Mouse (Mus musculus) embryonic facial prominence, embryonic 11.5 days (tissue): ENCODE results near the gene Cwf19l1. TPM values are rescaled to one million over a fixed set of nuclear protein-coding genes. Genes with fewer than 3 reads are reported as not detected.
A peak's percentile ranks its signal among the peaks of the same experiment; 100 is the strongest.
"Not testable (repeated sequence)": the region's sequence is repeated elsewhere in the genome, so short reads cannot be mapped to it uniquely, and the experiment has no call there.

Source experiments
- ATAC-seq: fragments of 200-750 bp; cut with Nextera tagmentation; replicated peaks from 2 replicates; pipeline ENCODE4 v1.8.0; 2017; ENCODE audit warnings: low read depth; ENCODE audit not compliant: insufficient number of reproducible peaks, low FRiP score, low TSS enrichment
- DNase-seq: peaks from one replicate; pipeline ENCODE4 v3.0.0-alpha.2; 2015; ENCODE audit warnings: low spot score
- H3K27ac ChIP-seq: fragments of 300-500 bp; sonication (generic); replicated peaks from 2 replicates; pipeline ENCODE4 v1.5.1; 2014; ENCODE audit warnings: mild to moderate bottlenecking, low read depth, low read length, control low read depth
- H3K27me3 ChIP-seq: fragments of 300-500 bp; sonication (generic); 2 replicates; pipeline ENCODE4 v1.6.1; 2014; ENCODE audit warnings: mild to moderate bottlenecking, low read length, moderate library complexity, mixed read lengths; ENCODE audit not compliant: control insufficient read depth, insufficient read depth
- H3K36me3 ChIP-seq: fragments of 300-500 bp; sonication (generic); replicated peaks from 2 replicates; pipeline ENCODE4 v1.6.1; 2014; ENCODE audit warnings: low read depth, mild to moderate bottlenecking, low read length, moderate library complexity, mixed read lengths; ENCODE audit not compliant: control insufficient read depth, insufficient read depth
- H3K4me1 ChIP-seq: fragments of 300-500 bp; sonication (generic); 2 replicates; pipeline ENCODE4 v1.6.1; 2014; ENCODE audit warnings: low read length, mixed read lengths; ENCODE audit not compliant: control insufficient read depth, insufficient read depth
- H3K4me2 ChIP-seq: fragments of 300-500 bp; sonication (generic); 2 replicates; pipeline ENCODE4 v1.6.1; 2014; ENCODE audit warnings: low read depth, mild to moderate bottlenecking, control low read depth, low read length, moderate library complexity
- H3K4me3 ChIP-seq: fragments of 300-500 bp; sonication (generic); 2 replicates; pipeline ENCODE4 v1.5.1; 2014; ENCODE audit warnings: low read depth, low read length, control low read depth
- H3K9ac ChIP-seq: fragments of 300-500 bp; sonication (generic); replicated peaks from 2 replicates; pipeline ENCODE4 v1.6.1; 2014; ENCODE audit warnings: mild to moderate bottlenecking, control low read depth, low read length
- H3K9me3 ChIP-seq: fragments of 300-500 bp; sonication (generic); replicated peaks from 2 replicates; pipeline ENCODE4 v1.6.1; 2016; ENCODE audit warnings: mild to moderate bottlenecking, low read length, inconsistent platforms, mixed read lengths; ENCODE audit not compliant: control insufficient read depth
- WGBS: fragments of 180-500 bp; shearing (Covaris S2); extraction: QIAGEN DNeasy Blood & Tissue Kit; methylation state at CpG from one replicate; pipeline ENCODE4 v1.1.7; 2014; 5-methylcytosine and 5-hydroxymethylcytosine counted together
- polyA plus RNA-seq: library from polyadenylated mRNA; unstranded; fragments of >200 nt; fragmentation: Nextera tagmentation; extraction: Ambion mirVana; gene quantifications from 2 replicates; pipeline ENCODE4 v1.2.1, GENCODE M21; 2014

Gene Cwf19l1
- polyA plus RNA-seq, 1 experiment from 2014 or later = 47.3 TPM

GRCm38 (mm10) chr19:44132917-44133316, 2.8 kb downstream of the Cwf19l1 start:
- H3K4me3 ChIP-seq = no peak overlapping the region
- no peak overlapping the region for H3K9ac ChIP-seq
- no peak overlapping the region for H3K27ac ChIP-seq
- no peaks in the 10 kb centered on the region for H3K4me1 ChIP-seq
- no peaks in the 10 kb centered on the region for H3K27me3 ChIP-seq
- no peaks in the 10 kb centered on the region for H3K9me3 ChIP-seq
- ATAC-seq (no peak), DNase-seq (no peak)
- peaks cover 3% of the 10 kb centered on the region for H3K36me3 ChIP-seq
- H3K4me2 ChIP-seq = no peak overlapping the region
- 92% methylated on average over 5 of the region's 5 CpGs for WGBS

DNA sequence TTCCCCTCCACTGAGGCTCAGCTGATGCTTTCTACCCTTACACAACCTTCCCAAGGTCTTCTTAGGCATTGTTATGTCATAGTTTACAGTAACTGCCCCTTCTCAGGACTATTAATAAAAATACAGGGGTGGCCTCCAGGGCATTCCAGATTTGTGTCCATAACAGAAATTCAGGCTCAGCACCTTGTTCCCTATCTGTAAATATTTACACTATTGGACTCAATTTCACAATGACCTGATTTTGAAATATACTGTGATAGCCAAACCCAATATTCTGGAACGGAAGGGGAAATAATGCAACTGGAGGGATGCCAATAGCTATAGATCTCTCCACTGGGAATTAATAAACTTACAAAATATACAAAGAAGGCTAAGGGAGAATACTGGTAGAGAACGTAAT, 7.1 kb downstream of the Cwf19l1 start:
- no peaks in the 10 kb centered on the region for H3K9me3 ChIP-seq
- WGBS = 97% methylated on average over 2 of the region's 2 CpGs

GRCm38 (mm10) chr19:44127729-44128497, 7.8 kb downstream of the Cwf19l1 start:
- ATAC-seq = no peak
- no peaks in the 10 kb centered on the region for H3K9me3 ChIP-seq
- peaks cover 5% of the 10 kb centered on the region for H3K36me3 ChIP-seq

More for the DNA sequence above, 7.1 kb downstream of the Cwf19l1 start:
- Histone ChIP-seq H3K9ac (no peak overlapping the region), H3K4me2 (no peak overlapping the region), H3K27ac (no peak overlapping the region), H3K4me3 (no peak overlapping the region), H3K36me3 (peaks cover 3% of the 10 kb centered on the region), H3K4me1 (no peaks in the 10 kb centered on the region), H3K27me3 (no peaks in the 10 kb centered on the region)
- ATAC-seq (no peak), DNase-seq (no peak)

GRCm38 (mm10) chr19:44121137-44121536, 14.5 kb downstream of the Cwf19l1 start:
- Histone ChIP-seq H3K4me3 (no peak overlapping the region), H3K4me1 (no peaks in the 10 kb centered on the region), H3K9ac (no peak overlapping the region), H3K36me3 (peaks cover 3% of the 10 kb centered on the region), H3K9me3 (no peaks in the 10 kb centered on the region), H3K27me3 (no peaks in the 10 kb centered on the region), H3K4me2 (no peak overlapping the region), H3K27ac (no peak overlapping the region)
- ATAC-seq (no peak), DNase-seq (no peak)
- WGBS = 91% methylated on average over 7 of the region's 7 CpGs

More at GRCm38 (mm10) chr19:44127729-44128497, 7.8 kb downstream of the Cwf19l1 start:
- no peak overlapping the region for H3K4me3 ChIP-seq
- no peaks in the 10 kb centered on the region for H3K27me3 ChIP-seq
- H3K27ac ChIP-seq = no peak overlapping the region
- H3K4me2 ChIP-seq = no peak overlapping the region
- no peak overlapping the region for H3K9ac ChIP-seq
- H3K4me1 ChIP-seq = no peaks in the 10 kb centered on the region
- DNase-seq = no peak
- WGBS = 94% methylated on average over 10 of the region's 10 CpGs

- not testable (repeated sequence) for DNase-seq, H3K4me1 ChIP-seq, H3K27me3 ChIP-seq, H3K4me3 ChIP-seq, ATAC-seq, H3K9ac ChIP-seq, H3K27ac ChIP-seq, H3K36me3 ChIP-seq, H3K4me2 ChIP-seq, H3K9me3 ChIP-seq
- 88% methylated on average over 7 of the region's 9 CpGs for WGBS
Measured at GRCm38 (mm10) chr19:44120686-44121085, 15.0 kb downstream of the Cwf19l1 start.

- no peaks in the 10 kb centered on the region for H3K9me3 ChIP-seq
- no peak for ATAC-seq
- H3K4me3 ChIP-seq = no peak overlapping the region
- H3K27ac ChIP-seq = no peak overlapping the region
- DNase-seq = no peak
- no peak overlapping the region for H3K4me2 ChIP-seq
- H3K9ac ChIP-seq = no peak overlapping the region
- H3K27me3 ChIP-seq = no peaks in the 10 kb centered on the region
- no peaks in the 10 kb centered on the region for H3K4me1 ChIP-seq
- peaks cover 3% of the 10 kb centered on the region for H3K36me3 ChIP-seq
Measured at GRCm38 (mm10) chr19:44117793-44118192, 17.9 kb downstream of the Cwf19l1 start.

GRCm38 (mm10) chr19:44111706-44112105, 24.0 kb downstream of the Cwf19l1 start:
- ATAC-seq (no peak), DNase-seq (peak; percentile 39)
- H3K36me3 ChIP-seq = peaks cover 3% of the 10 kb centered on the region

GRCm38 (mm10) chr19:44110356-44110755, 25.3 kb downstream of the Cwf19l1 start:
- H3K4me1 ChIP-seq = no peaks in the 10 kb centered on the region
- 86% methylated on average over 9 of the region's 9 CpGs for WGBS
- H3K36me3 ChIP-seq = peaks cover 3% of the 10 kb centered on the region
- H3K4me3 ChIP-seq = no peak overlapping the region
- H3K9me3 ChIP-seq = no peaks in the 10 kb centered on the region
- ATAC-seq (no peak), DNase-seq (no peak)
- no peak overlapping the region for H3K27ac ChIP-seq
- H3K27me3 ChIP-seq = no peaks in the 10 kb centered on the region
- H3K9ac ChIP-seq = no peak overlapping the region
- H3K4me2 ChIP-seq = no peak overlapping the region

More at GRCm38 (mm10) chr19:44111706-44112105, 24.0 kb downstream of the Cwf19l1 start:
- Histone ChIP-seq H3K4me1 (no peaks in the 10 kb centered on the region), H3K9ac (no peak overlapping the region), H3K4me3 (no peak overlapping the region), H3K4me2 (no peak overlapping the region), H3K27me3 (no peaks in the 10 kb centered on the region), H3K27ac (no peak overlapping the region), H3K9me3 (no peaks in the 10 kb centered on the region)
- WGBS = 65% methylated on average over 7 of the region's 7 CpGs
